Mouse (Mus musculus) midbrain, embryonic 12.5 days (tissue): ENCODE measurements around the gene Lgals1. TPM values are rescaled to one million over a fixed set of nuclear protein-coding genes. Genes with fewer than 3 reads are reported as not detected.
"Not testable (repeated sequence)": the region's sequence is repeated elsewhere in the genome, so short reads cannot be mapped to it uniquely, and the experiment has no call there.

Experiments used
- ATAC-seq: fragments of 200-750 bp; cut with Nextera tagmentation; 2 replicates; pipeline ENCODE4 v1.8.0; 2017; ENCODE audit warnings: low read depth, moderate TSS enrichment, moderate library complexity; ENCODE audit not compliant: low FRiP score
- H3K27ac ChIP-seq: fragments of 300-500 bp; sonication (generic); replicated peaks from 2 replicates; pipeline ENCODE4 v1.5.1; 2016; ENCODE audit warnings: mild to moderate bottlenecking
- H3K27me3 ChIP-seq: fragments of 300-500 bp; sonication (generic); 2 replicates; pipeline ENCODE4 v1.6.1; 2016; ENCODE audit warnings: mild to moderate bottlenecking
- H3K36me3 ChIP-seq: fragments of 300-500 bp; sonication (generic); 2 replicates; pipeline ENCODE4 v1.6.1; 2016
- H3K4me1 ChIP-seq: fragments of 300-500 bp; sonication (generic); 2 replicates; pipeline ENCODE4 v1.6.1; 2016
- H3K4me2 ChIP-seq: fragments of 300-500 bp; sonication (generic); replicated peaks from 2 replicates; pipeline ENCODE4 v1.6.1; 2016; ENCODE audit warnings: mild to moderate bottlenecking, moderate library complexity
- H3K4me3 ChIP-seq: fragments of 300-500 bp; sonication (generic); 2 replicates; pipeline ENCODE4 v1.5.1; 2016; ENCODE audit warnings: mild to moderate bottlenecking
- H3K9ac ChIP-seq: fragments of 300-500 bp; sonication (generic); replicated peaks from 2 replicates; pipeline ENCODE4 v1.6.1; 2016; ENCODE audit warnings: mild to moderate bottlenecking, moderate library complexity
- H3K9me3 ChIP-seq: fragments of 300-500 bp; sonication (generic); 2 replicates; pipeline ENCODE4 v1.6.1; 2016; ENCODE audit warnings: mild to moderate bottlenecking
- WGBS: fragments of 180-500 bp; shearing (Covaris S2); methylation state at CpG from one replicate; pipeline ENCODE4 v1.1.7; 2016; 5-methylcytosine and 5-hydroxymethylcytosine counted together
- polyA plus RNA-seq: library from polyadenylated mRNA; unstranded; fragments of >200 nt; fragmentation: Nextera tagmentation; extraction: Ambion mirVana; gene quantifications from 2 replicates; pipeline ENCODE4 v1.2.1, GENCODE M21; 2016

Lgals1 gene
- 346 and 420 TPM in 2 replicates for polyA plus RNA-seq

- 6% methylated on average over 20 of the region's 20 CpGs for WGBS
- Histone ChIP-seq H3K27ac (peak within 1 kb of the TSS; percentile 61), H3K4me3 (peak within 1 kb of the TSS; percentile 30), H3K9ac (no peak within 1 kb of the TSS; the same call in 1 of the 2 replicates), H3K27me3 (peaks cover 28% of the 10 kb centered on the region), H3K9me3 (no peaks in the 10 kb centered on the region), H3K36me3 (no peaks in the 10 kb centered on the region), H3K4me1 (peaks cover 36% of the 10 kb centered on the region), H3K4me2 (peak within 1 kb of the TSS; percentile 54)
- 0 out of 2 replicates have a peak, but pooled peaks have one; percentile 35 for ATAC-seq
Measured at GRCm38 (mm10) chr15:78926021-78926919, at the start of gene Lgals1. Lgals1 (plus strand) TSS chr15:78926725.

GRCm38 (mm10) chr15:78876991-78877809, 49.3 kb upstream of the Lgals1 start, which contains the start of gene Gga1:
Gga1 (plus strand) TSS chr15:78877190.
- under 1% methylated on average over 55 of the region's 95 CpGs for WGBS
- Histone ChIP-seq H3K4me2 (peak within 1 kb of the TSS; percentile 80), H3K27ac (peak within 1 kb of the TSS; percentile 98), H3K4me1 (peaks cover 25% of the 10 kb centered on the region), H3K27me3 (no peaks in the 10 kb centered on the region), H3K4me3 (peak within 1 kb of the TSS; percentile 73), H3K9ac (peak within 1 kb of the TSS; percentile 85), H3K9me3 (no peaks in the 10 kb centered on the region), H3K36me3 (peaks cover 20% of the 10 kb centered on the region; the same call in 1 of the 2 replicates)
- ATAC-seq = peak; percentile 94

- ATAC-seq = no peak; the same call in 1 of the 2 replicates
Measured at GRCm38 (mm10) chr15:78877810-78878390, 48.6 kb upstream of the Lgals1 start.

GRCm38 (mm10) chr15:78878792-78879516, 47.6 kb upstream of the Lgals1 start:
- Histone ChIP-seq H3K9ac (peak overlapping the region; percentile 24), H3K27ac (0 out of 2 replicates have a peak overlapping the region, but pooled peaks have one; percentile 35), H3K4me1 (peaks cover 25% of the 10 kb centered on the region), H3K36me3 (peaks cover 38% of the 10 kb centered on the region), H3K4me2 (peak overlapping the region; percentile 80; the same call in 1 of the 2 replicates)
- not testable (repeated sequence) for H3K27me3 ChIP-seq, H3K9me3 ChIP-seq, ATAC-seq, H3K4me3 ChIP-seq
- WGBS = 73% methylated on average over 7 of the region's 7 CpGs

More at GRCm38 (mm10) chr15:78877810-78878390, 48.6 kb upstream of the Lgals1 start:
- H3K4me2 ChIP-seq = peak overlapping the region; percentile 80
- peaks cover 25% of the 10 kb centered on the region for H3K4me1 ChIP-seq
- H3K36me3 ChIP-seq = peaks cover 27% of the 10 kb centered on the region
- no peaks in the 10 kb centered on the region for H3K9me3 ChIP-seq
- peak overlapping the region; percentile 98 for H3K27ac ChIP-seq
- under 1% methylated on average over 17 of the region's 17 CpGs for WGBS
- peak overlapping the region; percentile 85 for H3K9ac ChIP-seq
- H3K4me3 ChIP-seq = peak overlapping the region; percentile 73
- no peaks in the 10 kb centered on the region for H3K27me3 ChIP-seq

GRCm38 (mm10) chr15:78880432-78880831, 46.1 kb upstream of the Lgals1 start:
- Histone ChIP-seq H3K9me3 (no peaks in the 10 kb centered on the region), H3K9ac (0 out of 2 replicates have a peak overlapping the region, but pooled peaks have one; percentile 0), H3K27me3 (no peaks in the 10 kb centered on the region), H3K4me3 (no peak overlapping the region), H3K4me1 (peaks cover 25% of the 10 kb centered on the region), H3K36me3 (peaks cover 50% of the 10 kb centered on the region), H3K27ac (no peak overlapping the region), H3K4me2 (no peak overlapping the region)
- 96% methylated on average over 8 of the region's 8 CpGs for WGBS
- ATAC-seq = no peak

- no peak for ATAC-seq
- Histone ChIP-seq H3K27ac (no peak overlapping the region), H3K4me3 (no peak overlapping the region), H3K4me2 (no peak overlapping the region), H3K9me3 (no peaks in the 10 kb centered on the region), H3K4me1 (peaks cover 14% of the 10 kb centered on the region), H3K27me3 (no peaks in the 10 kb centered on the region), H3K36me3 (peaks cover 63% of the 10 kb centered on the region), H3K9ac (no peak overlapping the region)
- WGBS = 87% methylated on average over 3 of the region's 3 CpGs
Measured at GRCm38 (mm10) chr15:78881828-78882227, 44.7 kb upstream of the Lgals1 start.

- H3K9me3 ChIP-seq = no peaks in the 10 kb centered on the region
- ATAC-seq = no peak
- H3K4me3 ChIP-seq = no peak overlapping the region
- WGBS = 15% methylated on average over 13 of the region's 13 CpGs
- peaks cover 8% of the 10 kb centered on the region; the same call in 1 of the 2 replicates for H3K4me1 ChIP-seq
- H3K27me3 ChIP-seq = no peaks in the 10 kb centered on the region
- H3K27ac ChIP-seq = no peak overlapping the region
- peaks cover 90% of the 10 kb centered on the region for H3K36me3 ChIP-seq
- H3K4me2 ChIP-seq = no peak overlapping the region
- no peak overlapping the region for H3K9ac ChIP-seq
Measured at GRCm38 (mm10) chr15:78889401-78889853, 37.1 kb upstream of the Lgals1 start.

GRCm38 (mm10) chr15:78892440-78892839, 34.1 kb upstream of the Lgals1 start:
- no peak overlapping the region for H3K9ac ChIP-seq
- H3K27me3 ChIP-seq = no peaks in the 10 kb centered on the region
- ATAC-seq = no peak
- H3K36me3 ChIP-seq = peaks cover 63% of the 10 kb centered on the region
- 57% methylated on average over 7 of the region's 7 CpGs for WGBS
- H3K27ac ChIP-seq = no peak overlapping the region
- no peak overlapping the region for H3K4me3 ChIP-seq
- no peaks in the 10 kb centered on the region for H3K9me3 ChIP-seq
- H3K4me1 ChIP-seq = peaks cover 8% of the 10 kb centered on the region; the same call in 1 of the 2 replicates
- no peak overlapping the region for H3K4me2 ChIP-seq

- no peak for ATAC-seq
- H3K9ac ChIP-seq = no peak overlapping the region
- H3K4me1 ChIP-seq = peaks cover 5% of the 10 kb centered on the region; the same call in 1 of the 2 replicates
- no peak overlapping the region for H3K4me2 ChIP-seq
- H3K27me3 ChIP-seq = peaks cover 16% of the 10 kb centered on the region
- H3K36me3 ChIP-seq = peaks cover 44% of the 10 kb centered on the region
- H3K4me3 ChIP-seq = no peak overlapping the region
- no peaks in the 10 kb centered on the region for H3K9me3 ChIP-seq
- H3K27ac ChIP-seq = no peak overlapping the region
- WGBS = 79% methylated on average over 13 of the region's 13 CpGs
Measured at GRCm38 (mm10) chr15:78894726-78895125, 31.8 kb upstream of the Lgals1 start.

- Histone ChIP-seq H3K9ac (no peak overlapping the region), H3K4me3 (no peak overlapping the region), H3K4me1 (peaks cover 15% of the 10 kb centered on the region), H3K4me2 (no peak overlapping the region), H3K27ac (0 out of 2 replicates have a peak overlapping the region, but pooled peaks have one; percentile 32), H3K27me3 (peaks cover 26% of the 10 kb centered on the region), H3K36me3 (peaks cover 36% of the 10 kb centered on the region), H3K9me3 (no peaks in the 10 kb centered on the region)
- 87% methylated on average over 2 of the region's 2 CpGs for WGBS
- ATAC-seq = no peak
Measured at GRCm38 (mm10) chr15:78895741-78896140, 30.8 kb upstream of the Lgals1 start.
